Mouse (Mus musculus) heart, embryonic 11.5 days (tissue): ENCODE measurements around the gene Fam161a. TPM values are rescaled to one million over a fixed set of nuclear protein-coding genes. Genes with fewer than 3 reads are reported as not detected.
A peak's percentile ranks its signal among the peaks of the same experiment; 100 is the strongest.

Experiments
- ATAC-seq: fragments of 200-750 bp; cut with Nextera tagmentation; replicated peaks from 2 replicates; pipeline ENCODE4 v1.8.0; 2017; ENCODE audit warnings: moderate library complexity; ENCODE audit not compliant: insufficient number of reproducible peaks, low FRiP score, low TSS enrichment
- H3K27ac ChIP-seq: fragments of 300-500 bp; sonication (generic); 2 replicates; pipeline ENCODE4 v1.5.1; 2014; ENCODE audit warnings: mild to moderate bottlenecking, low read depth, low read length
- H3K27me3 ChIP-seq: fragments of 300-500 bp; sonication (generic); 2 replicates; pipeline ENCODE4 v1.6.1; 2014; ENCODE audit warnings: mild to moderate bottlenecking, low read length, mixed read lengths; ENCODE audit not compliant: control insufficient read depth, insufficient read depth
- H3K36me3 ChIP-seq: fragments of 300-500 bp; sonication (generic); 2 replicates; pipeline ENCODE4 v1.6.1; 2014; ENCODE audit warnings: mild to moderate bottlenecking, low read length, moderate library complexity, mixed read lengths; ENCODE audit not compliant: control insufficient read depth, insufficient read depth
- H3K4me1 ChIP-seq: fragments of 300-500 bp; sonication (generic); 2 replicates; pipeline ENCODE4 v1.6.1; 2014; ENCODE audit warnings: low read length; ENCODE audit not compliant: control insufficient read depth, insufficient read depth
- H3K4me2 ChIP-seq: fragments of 300-500 bp; sonication (generic); 2 replicates; pipeline ENCODE4 v1.6.1; 2014; ENCODE audit warnings: mild to moderate bottlenecking, moderate library complexity
- H3K4me3 ChIP-seq: fragments of 300-500 bp; sonication (generic); 2 replicates; pipeline ENCODE4 v1.5.1; 2014; ENCODE audit warnings: low read depth, low read length
- H3K9ac ChIP-seq: fragments of 300-500 bp; sonication (generic); 2 replicates; pipeline ENCODE4 v1.6.1; 2014; ENCODE audit warnings: mild to moderate bottlenecking, low read depth, low read length, moderate library complexity
- H3K9me3 ChIP-seq: fragments of 300-500 bp; sonication (generic); replicated peaks from 2 replicates; pipeline ENCODE4 v1.6.1; 2016; ENCODE audit warnings: low read length; ENCODE audit not compliant: control insufficient read depth
- WGBS: fragments of 180-500 bp; shearing (Covaris S2); extraction: QIAGEN DNeasy Blood & Tissue Kit; methylation state at CpG from one replicate; pipeline ENCODE4 v1.1.7; 2014; ENCODE audit not compliant: insufficient replicate concordance; 5-methylcytosine and 5-hydroxymethylcytosine counted together
- polyA plus RNA-seq: library from polyadenylated mRNA; unstranded; fragments of >200 nt; fragmentation: Nextera tagmentation; extraction: Ambion mirVana; gene quantifications from 2 replicates; pipeline ENCODE4 v1.2.1, GENCODE M21; 2014

Fam161a gene
- polyA plus RNA-seq, 1 experiment from 2014 or later, result 1.9 TPM

GRCm38 (mm10) chr11:22972746-22973526 is 34.4 kb upstream of the Fam161a start:
- Histone ChIP-seq H3K9ac (peak overlapping the region; percentile 67; the same call in 1 of the 2 replicates), H3K27me3 (no peaks in the 10 kb centered on the region), H3K36me3 (peaks cover 7% of the 10 kb centered on the region; the same call in 1 of the 2 replicates), H3K9me3 (peaks cover 16% of the 10 kb centered on the region), H3K27ac (peak overlapping the region; percentile 70), H3K4me2 (peak overlapping the region; percentile 78), H3K4me1 (0 out of 2 replicates have a peak, but pooled peaks cover 3% of the 10 kb centered on the region), H3K4me3 (peak overlapping the region; percentile 62)
- WGBS, result 52% methylated on average over 45 of the region's 46 CpGs
- ATAC-seq, result peak; percentile 70

DNA sequence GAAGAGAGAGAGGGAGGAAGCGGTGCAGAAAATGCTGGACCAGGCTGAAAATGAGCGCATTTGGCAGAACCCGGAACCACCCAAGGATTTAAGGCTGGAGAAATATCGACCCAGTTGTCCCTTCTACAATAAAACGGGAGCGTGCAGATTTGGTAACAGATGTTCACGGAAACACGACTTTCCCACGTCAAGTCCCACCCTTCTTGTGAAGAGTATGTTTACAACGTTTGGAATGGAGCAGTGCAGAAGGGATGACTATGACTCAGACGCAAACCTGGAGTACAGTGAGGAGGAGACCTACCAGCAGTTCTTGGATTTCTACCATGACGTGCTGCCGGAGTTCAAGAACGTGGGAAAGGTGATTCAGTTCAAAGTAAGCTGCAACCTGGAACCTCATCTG is 33.7 kb upstream of the Fam161a start:
- Histone ChIP-seq H3K4me1 (0 out of 2 replicates have a peak, but pooled peaks cover 3% of the 10 kb centered on the region), H3K27ac (no peak overlapping the region), H3K4me2 (peak overlapping the region; percentile 69), H3K9ac (peak overlapping the region; percentile 30; the same call in 1 of the 2 replicates), H3K9me3 (peaks cover 16% of the 10 kb centered on the region), H3K4me3 (peak overlapping the region; percentile 49), H3K36me3 (peaks cover 9% of the 10 kb centered on the region; the same call in 1 of the 2 replicates), H3K27me3 (no peaks in the 10 kb centered on the region)
- 50% methylated on average over 14 of the region's 14 CpGs for WGBS
- ATAC-seq, result no peak

DNA sequence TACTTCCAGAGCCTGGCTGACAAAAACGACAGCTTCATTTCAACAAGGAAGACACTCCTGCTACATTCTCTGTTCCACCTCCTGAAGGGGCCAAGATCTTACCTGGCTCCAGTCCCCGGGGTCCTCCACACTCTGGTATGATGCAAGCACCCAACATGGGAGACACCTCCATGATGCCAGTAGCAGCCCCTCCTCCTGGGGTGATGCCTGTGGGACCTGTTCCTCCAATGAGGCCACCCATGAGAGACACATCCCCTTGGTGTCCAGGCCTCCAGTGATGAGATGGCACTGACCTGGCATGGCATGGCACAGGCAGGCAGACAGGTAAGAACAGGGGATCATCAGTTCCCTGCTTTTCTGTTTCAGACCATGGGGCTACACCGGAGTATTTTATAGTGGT is 29.1 kb upstream of the Fam161a start:
- Histone ChIP-seq H3K36me3 (peaks cover 5% of the 10 kb centered on the region; the same call in 1 of the 2 replicates), H3K27ac (no peak overlapping the region), H3K4me1 (peaks cover 11% of the 10 kb centered on the region), H3K4me3 (no peak overlapping the region), H3K9ac (no peak overlapping the region), H3K4me2 (no peak overlapping the region), H3K9me3 (no peaks in the 10 kb centered on the region), H3K27me3 (no peaks in the 10 kb centered on the region)
- ATAC-seq, result no peak
- WGBS, result 86% methylated on average over 3 of the region's 3 CpGs

DNA sequence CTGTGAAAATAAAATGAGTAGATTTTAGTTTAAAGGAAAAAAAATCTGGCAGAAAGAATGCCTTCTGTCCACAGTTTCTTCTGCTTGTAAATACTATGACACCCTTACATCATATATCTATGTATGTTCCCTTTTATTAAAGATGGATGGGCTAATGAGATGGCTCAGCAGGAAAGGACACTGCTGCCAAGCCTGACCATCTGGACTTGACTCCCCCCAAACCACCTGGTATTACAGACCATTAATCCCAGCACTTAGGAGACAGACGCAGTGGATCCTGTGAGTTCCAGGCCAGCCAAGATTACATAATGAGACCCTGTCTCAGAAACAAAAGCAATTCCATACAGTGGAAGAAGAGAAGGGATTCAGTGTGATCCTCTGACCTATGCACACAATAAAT is 28.6 kb upstream of the Fam161a start:
- WGBS, result 76% methylated on average over 1 of the region's 1 CpGs
- H3K9ac ChIP-seq, result no peak overlapping the region
- H3K4me3 ChIP-seq, result no peak overlapping the region
- H3K36me3 ChIP-seq, result peaks cover 4% of the 10 kb centered on the region; the same call in 1 of the 2 replicates
- no peak overlapping the region for H3K27ac ChIP-seq
- no peaks in the 10 kb centered on the region for H3K27me3 ChIP-seq
- H3K9me3 ChIP-seq, result no peaks in the 10 kb centered on the region
- peaks cover 11% of the 10 kb centered on the region for H3K4me1 ChIP-seq
- ATAC-seq, result no peak
- H3K4me2 ChIP-seq, result no peak overlapping the region

DNA sequence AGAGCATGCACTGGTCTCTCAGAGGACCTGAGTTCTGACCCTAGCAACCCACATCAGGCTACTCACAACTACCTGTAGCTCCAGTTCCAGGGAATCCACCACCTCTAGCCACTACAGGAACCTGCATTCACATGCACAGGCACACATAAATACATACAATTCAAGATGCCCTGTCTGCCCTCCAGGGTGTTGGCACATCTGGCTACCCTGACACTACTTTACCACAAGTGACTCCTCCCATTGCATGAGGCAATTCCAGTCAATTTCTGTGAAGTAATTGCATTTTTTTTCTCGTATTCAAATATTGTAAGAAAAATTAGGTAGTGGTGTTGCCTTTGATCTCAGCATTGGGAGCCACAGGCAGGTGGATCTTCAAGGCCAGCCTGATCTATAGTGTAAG is 28.1 kb upstream of the Fam161a start:
- no peak overlapping the region for H3K9ac ChIP-seq
- peaks cover 9% of the 10 kb centered on the region for H3K4me1 ChIP-seq
- no peak for ATAC-seq
- no peak overlapping the region for H3K27ac ChIP-seq
- H3K27me3 ChIP-seq, result no peaks in the 10 kb centered on the region
- no peak overlapping the region for H3K4me2 ChIP-seq
- 79% methylated on average over 1 of the region's 1 CpGs for WGBS
- no peak overlapping the region for H3K4me3 ChIP-seq
- H3K36me3 ChIP-seq, result peaks cover 3% of the 10 kb centered on the region; the same call in 1 of the 2 replicates
- no peaks in the 10 kb centered on the region for H3K9me3 ChIP-seq

- H3K4me2 ChIP-seq, result peak overlapping the region; percentile 84
- H3K4me1 ChIP-seq, result peaks cover 7% of the 10 kb centered on the region
- H3K27me3 ChIP-seq, result no peaks in the 10 kb centered on the region
- H3K4me3 ChIP-seq, result peak overlapping the region; percentile 64
- H3K9ac ChIP-seq, result peak overlapping the region; percentile 86
- H3K36me3 ChIP-seq, result peaks cover 3% of the 10 kb centered on the region; the same call in 1 of the 2 replicates
- H3K9me3 ChIP-seq, result no peaks in the 10 kb centered on the region
- WGBS, result 39% methylated on average over 4 of the region's 4 CpGs
- ATAC-seq, result no peak
- H3K27ac ChIP-seq, result no peak overlapping the region
Measured at GRCm38 (mm10) chr11:22981041-22981440, 26.3 kb upstream of the Fam161a start.

- Histone ChIP-seq H3K4me1 (peaks cover 7% of the 10 kb centered on the region), H3K4me3 (peak overlapping the region; percentile 64), H3K4me2 (peak overlapping the region; percentile 84), H3K27ac (peak overlapping the region; percentile 98), H3K27me3 (no peaks in the 10 kb centered on the region), H3K36me3 (peaks cover 3% of the 10 kb centered on the region; the same call in 1 of the 2 replicates), H3K9me3 (no peaks in the 10 kb centered on the region), H3K9ac (peak overlapping the region; percentile 86)
- WGBS, result 3% methylated on average over 12 of the region's 12 CpGs
- ATAC-seq, result peak; percentile 44
Measured at GRCm38 (mm10) chr11:22981543-22981950, 25.8 kb upstream of the Fam161a start.

DNA sequence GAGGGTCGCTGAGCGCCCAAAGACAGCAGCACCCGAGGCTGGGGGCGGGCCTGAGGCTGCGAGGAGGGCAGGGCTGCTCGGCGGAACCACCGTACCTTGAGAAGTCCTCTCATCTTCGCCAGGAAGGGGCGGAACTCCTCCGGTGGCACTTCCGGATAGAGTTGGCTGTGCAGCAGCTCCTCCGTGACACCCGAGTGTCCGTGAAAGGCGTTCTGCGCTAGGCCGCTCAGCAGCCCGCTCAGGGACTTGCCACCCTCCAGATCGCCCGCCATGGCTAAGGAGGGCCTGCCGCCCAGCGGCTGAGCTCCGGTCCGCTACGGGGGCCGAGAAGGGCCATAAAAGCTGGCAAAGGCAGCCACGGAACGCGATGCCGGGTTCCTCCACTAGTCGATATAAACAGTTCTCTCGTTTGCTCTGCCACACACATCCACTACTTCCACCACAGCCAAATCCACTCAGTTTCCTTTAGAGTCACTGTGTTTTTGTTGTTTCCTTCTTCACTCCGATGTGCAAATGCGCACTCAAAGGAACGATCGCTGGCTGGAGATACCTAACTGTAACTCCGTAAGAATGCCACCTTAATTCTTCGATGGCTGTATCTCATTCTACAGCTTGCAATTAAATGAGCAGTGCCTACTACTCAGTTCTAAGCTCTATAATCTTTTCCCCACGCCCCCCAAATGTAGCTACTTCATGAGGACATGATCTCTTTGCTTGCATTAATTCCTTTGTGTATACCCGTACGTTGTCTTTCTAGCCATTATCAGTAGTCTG is 25.2 kb upstream of the Fam161a start, which contains the start of the genes Gm28048 and Commd1:
TSS of gene Gm28048 (minus strand) at position 107 of the 774 bp plus-strand sequence.
TSS of gene Commd1 (minus strand) at position 399 of the 774 bp plus-strand sequence.
- Histone ChIP-seq H3K9me3 (no peaks in the 10 kb centered on the region), H3K9ac (peak within 1 kb of the TSS; percentile 86), H3K27ac (peak within 1 kb of the TSS; percentile 98), H3K4me2 (peak within 1 kb of the TSS; percentile 84), H3K4me1 (peaks cover 7% of the 10 kb centered on the region), H3K4me3 (peak within 1 kb of the TSS; percentile 64), H3K27me3 (no peaks in the 10 kb centered on the region), H3K36me3 (0 out of 2 replicates have a peak, but pooled peaks cover 3% of the 10 kb centered on the region)
- WGBS, result 3% methylated on average over 42 of the region's 42 CpGs
- peak; percentile 85 for ATAC-seq
